Mouse (Mus musculus) midbrain, embryonic 12.5 days (tissue): Measurements from ENCODE around the gene Tnfrsf4. TPM values are rescaled to one million over a fixed set of nuclear protein-coding genes. Genes with fewer than 3 reads are reported as not detected.
A peak's percentile ranks its signal among the peaks of the same experiment; 100 is the strongest.

ENCODE experiments used
- ATAC-seq: fragments of 200-750 bp; cut with Nextera tagmentation; 2 replicates; pipeline ENCODE4 v1.8.0; 2017; ENCODE audit warnings: low read depth, moderate TSS enrichment, moderate library complexity; ENCODE audit not compliant: low FRiP score
- H3K27ac ChIP-seq: fragments of 300-500 bp; sonication (generic); replicated peaks from 2 replicates; pipeline ENCODE4 v1.5.1; 2016; ENCODE audit warnings: mild to moderate bottlenecking
- H3K27me3 ChIP-seq: fragments of 300-500 bp; sonication (generic); 2 replicates; pipeline ENCODE4 v1.6.1; 2016; ENCODE audit warnings: mild to moderate bottlenecking
- H3K36me3 ChIP-seq: fragments of 300-500 bp; sonication (generic); 2 replicates; pipeline ENCODE4 v1.6.1; 2016
- H3K4me1 ChIP-seq: fragments of 300-500 bp; sonication (generic); 2 replicates; pipeline ENCODE4 v1.6.1; 2016
- H3K4me2 ChIP-seq: fragments of 300-500 bp; sonication (generic); replicated peaks from 2 replicates; pipeline ENCODE4 v1.6.1; 2016; ENCODE audit warnings: mild to moderate bottlenecking, moderate library complexity
- H3K4me3 ChIP-seq: fragments of 300-500 bp; sonication (generic); 2 replicates; pipeline ENCODE4 v1.5.1; 2016; ENCODE audit warnings: mild to moderate bottlenecking
- H3K9ac ChIP-seq: fragments of 300-500 bp; sonication (generic); replicated peaks from 2 replicates; pipeline ENCODE4 v1.6.1; 2016; ENCODE audit warnings: mild to moderate bottlenecking, moderate library complexity
- H3K9me3 ChIP-seq: fragments of 300-500 bp; sonication (generic); 2 replicates; pipeline ENCODE4 v1.6.1; 2016; ENCODE audit warnings: mild to moderate bottlenecking
- WGBS: fragments of 180-500 bp; shearing (Covaris S2); methylation state at CpG from one replicate; pipeline ENCODE4 v1.1.7; 2016; 5-methylcytosine and 5-hydroxymethylcytosine counted together
- microRNA counts: library from miRNA; unstranded; fragments of <30 nt; microRNA quantifications from one replicate; lab custom pipeline; 2017
- microRNA-seq: library from miRNA; unstranded; fragments of <30 nt; microRNA quantifications from one replicate; pipeline ENCODE4, GENCODE M21; 2017
- polyA plus RNA-seq: library from polyadenylated mRNA; unstranded; fragments of >200 nt; fragmentation: Nextera tagmentation; extraction: Ambion mirVana; gene quantifications from 2 replicates; pipeline ENCODE4 v1.2.1, GENCODE M21; 2016

The Tnfrsf4 gene
- polyA plus RNA-seq, 1 experiment from 2014 or later: 0.52 TPM

GRCm38 (mm10) chr4:156055173-156055572 is 41.5 kb downstream of the Tnfrsf4 start:
- H3K27ac ChIP-seq: no peak overlapping the region
- H3K4me1 ChIP-seq: no peaks in the 10 kb centered on the region
- no peak overlapping the region for H3K9ac ChIP-seq
- 89% methylated on average over 5 of the region's 5 CpGs for WGBS
- H3K36me3 ChIP-seq: no peaks in the 10 kb centered on the region
- no peaks in the 10 kb centered on the region for H3K27me3 ChIP-seq
- no peaks in the 10 kb centered on the region for H3K9me3 ChIP-seq
- no peak for ATAC-seq
- no peak overlapping the region for H3K4me3 ChIP-seq
- no peak overlapping the region for H3K4me2 ChIP-seq

- no peak overlapping the region for H3K4me3 ChIP-seq
- H3K4me1 ChIP-seq: no peaks in the 10 kb centered on the region
- no peaks in the 10 kb centered on the region for H3K9me3 ChIP-seq
- no peak overlapping the region for H3K4me2 ChIP-seq
- H3K27me3 ChIP-seq: no peaks in the 10 kb centered on the region
- no peak overlapping the region for H3K27ac ChIP-seq
- no peaks in the 10 kb centered on the region for H3K36me3 ChIP-seq
- ATAC-seq: no peak
- no peak overlapping the region for H3K9ac ChIP-seq
- 70% methylated on average over 10 of the region's 10 CpGs for WGBS
These were observed 44.1 kb downstream of the Tnfrsf4 start for GRCm38 (mm10) chr4:156057702-156058101.

- Histone ChIP-seq H3K27ac (no peak overlapping the region), H3K4me3 (no peak overlapping the region), H3K27me3 (no peaks in the 10 kb centered on the region), H3K36me3 (no peaks in the 10 kb centered on the region), H3K9me3 (no peaks in the 10 kb centered on the region), H3K4me1 (peaks cover 3% of the 10 kb centered on the region), H3K9ac (no peak overlapping the region), H3K4me2 (no peak overlapping the region)
- WGBS: 79% methylated on average over 9 of the region's 9 CpGs
- no peak for ATAC-seq
These were observed 45.2 kb downstream of the Tnfrsf4 start for GRCm38 (mm10) chr4:156058826-156059225.

- no peak within 1 kb of the TSS for H3K4me3 ChIP-seq
- H3K4me1 ChIP-seq: peaks cover 8% of the 10 kb centered on the region
- 58% methylated on average over 5 of the region's 5 CpGs for WGBS
- no peaks in the 10 kb centered on the region for H3K36me3 ChIP-seq
- no peaks in the 10 kb centered on the region for H3K9me3 ChIP-seq
- no peaks in the 10 kb centered on the region for H3K27me3 ChIP-seq
- H3K4me2 ChIP-seq: no peak within 1 kb of the TSS
- no peak within 1 kb of the TSS for H3K9ac ChIP-seq
- ATAC-seq: no peak
- H3K27ac ChIP-seq: no peak within 1 kb of the TSS
These were observed 45.6 kb downstream of the Tnfrsf4 start, which contains the start of gene Ttll10 for GRCm38 (mm10) chr4:156059261-156059660. Gene Ttll10, minus strand, starts transcription at chr4:156059414.

- H3K9ac ChIP-seq: no peak overlapping the region
- no peak overlapping the region for H3K27ac ChIP-seq
- H3K4me3 ChIP-seq: no peak overlapping the region
- no peak for ATAC-seq
- no peaks in the 10 kb centered on the region for H3K27me3 ChIP-seq
- H3K4me2 ChIP-seq: no peak overlapping the region
- 37% methylated on average over 10 of the region's 10 CpGs for WGBS
- no peaks in the 10 kb centered on the region for H3K9me3 ChIP-seq
- H3K4me1 ChIP-seq: peaks cover 10% of the 10 kb centered on the region
- H3K36me3 ChIP-seq: no peaks in the 10 kb centered on the region
These were observed 46.1 kb downstream of the Tnfrsf4 start for GRCm38 (mm10) chr4:156059713-156060112.

- no peak overlapping the region for H3K4me3 ChIP-seq
- 4% methylated on average over 4 of the region's 4 CpGs for WGBS
- no peak for ATAC-seq
- no peak overlapping the region for H3K9ac ChIP-seq
- H3K4me2 ChIP-seq: no peak overlapping the region
- peaks cover 10% of the 10 kb centered on the region for H3K4me1 ChIP-seq
- no peaks in the 10 kb centered on the region for H3K9me3 ChIP-seq
- 0 out of 2 replicates have a peak, but pooled peaks cover 3% of the 10 kb centered on the region for H3K27me3 ChIP-seq
- no peaks in the 10 kb centered on the region for H3K36me3 ChIP-seq
- peak overlapping the region; percentile 60 for H3K27ac ChIP-seq
These were observed 50.3 kb downstream of the Tnfrsf4 start for GRCm38 (mm10) chr4:156063861-156064509.

- Histone ChIP-seq H3K4me3 (no peak overlapping the region), H3K36me3 (no peaks in the 10 kb centered on the region), H3K4me2 (no peak overlapping the region), H3K9me3 (no peaks in the 10 kb centered on the region), H3K27me3 (0 out of 2 replicates have a peak, but pooled peaks cover 3% of the 10 kb centered on the region), H3K27ac (no peak overlapping the region), H3K4me1 (peaks cover 10% of the 10 kb centered on the region), H3K9ac (no peak overlapping the region)
- ATAC-seq: no peak
- WGBS: 81% methylated on average over 9 of the region's 9 CpGs
These were observed 50.9 kb downstream of the Tnfrsf4 start for GRCm38 (mm10) chr4:156064510-156064897.

GRCm38 (mm10) chr4:156065156-156065894 is 51.7 kb downstream of the Tnfrsf4 start:
- no peak for ATAC-seq
- H3K9ac ChIP-seq: no peak overlapping the region
- H3K36me3 ChIP-seq: no peaks in the 10 kb centered on the region
- H3K4me3 ChIP-seq: no peak overlapping the region
- H3K27ac ChIP-seq: no peak overlapping the region
- H3K27me3 ChIP-seq: 0 out of 2 replicates have a peak, but pooled peaks cover 3% of the 10 kb centered on the region
- no peaks in the 10 kb centered on the region for H3K9me3 ChIP-seq
- WGBS: 85% methylated on average over 10 of the region's 10 CpGs
- H3K4me1 ChIP-seq: peaks cover 17% of the 10 kb centered on the region
- H3K4me2 ChIP-seq: no peak overlapping the region

MicroRNA genes within 50 kb of the gene (microRNA counts, 519-probe panel; counts per million panel counts)
- microRNA mmu-miR-200a (lab: Ali Mortazavi, UCI) (not detected), microRNA mmu-miR-200b (lab: Ali Mortazavi, UCI) (4,909 counts per million, percentile 40 among the panel's probes with 10 or more counts), microRNA mmu-miR-429 (lab: Ali Mortazavi, UCI) (not detected)

Small RNA genes within 50 kb of the gene (microRNA-seq; reads per million reads assigned to microRNA genes)
- 28.3 reads per million, percentile 38 among the genes with 10 or more reads in this experiment for gene Mir200a
- 107 reads per million, percentile 51 among the genes with 10 or more reads in this experiment for gene Mir200b
- gene Mir429: 373 reads per million, percentile 66 among the genes with 10 or more reads in this experiment

Other genes with a start within 250 kb of the Tnfrsf4 start
- 13.9 and 14.6 TPM in 2 replicates for gene Vwa1, start 239.1 kb upstream of the Tnfrsf4 start, polyA plus RNA-seq
- gene Tmem88b, start 228.0 kb upstream of the Tnfrsf4 start, polyA plus RNA-seq: 0.38 and 0.63 TPM in 2 replicates
- not detected in 2 replicates for gene Ankrd65, start 223.4 kb upstream of the Tnfrsf4 start, polyA plus RNA-seq
- gene Mrpl20, start 211.0 kb upstream of the Tnfrsf4 start, polyA plus RNA-seq: 207 and 220 TPM in 2 replicates
- 206 and 218 TPM in 2 replicates for gene Ccnl2, start 201.4 kb upstream of the Tnfrsf4 start, polyA plus RNA-seq
- 130 and 136 TPM in 2 replicates for gene Aurkaip1, start 182.6 kb upstream of the Tnfrsf4 start, polyA plus RNA-seq
- gene Mxra8, start 174.2 kb upstream of the Tnfrsf4 start, polyA plus RNA-seq: 31.9 and 36.0 TPM in 2 replicates
- gene Dvl1, start 166.4 kb upstream of the Tnfrsf4 start, polyA plus RNA-seq: 8.4 and 9.8 TPM in 2 replicates
- gene Tas1r3, start 150.5 kb upstream of the Tnfrsf4 start, polyA plus RNA-seq: 0.51 and 0.57 TPM in 2 replicates
- 21.7 and 23.5 TPM in 2 replicates for gene Cptp, start 144.4 kb upstream of the Tnfrsf4 start, polyA plus RNA-seq
- 88.3 and 95.4 TPM in 2 replicates for gene Ints11, start 144.3 kb upstream of the Tnfrsf4 start, polyA plus RNA-seq
- gene Pusl1, start 122.1 kb upstream of the Tnfrsf4 start, polyA plus RNA-seq: 47.7 and 51.9 TPM in 2 replicates
- gene Acap3, start 122.0 kb upstream of the Tnfrsf4 start, polyA plus RNA-seq: 54.6 and 61.2 TPM in 2 replicates
- gene Ube2j2, start 70.0 kb upstream of the Tnfrsf4 start, polyA plus RNA-seq: 159 and 161 TPM in 2 replicates
- gene C1qtnf12, start 51.5 kb upstream of the Tnfrsf4 start, polyA plus RNA-seq: 16.0 and 18.1 TPM in 2 replicates
- 19.1 and 23.0 TPM in 2 replicates for gene B3galt6, start 21.2 kb upstream of the Tnfrsf4 start, polyA plus RNA-seq
- gene Sdf4, start 21.0 kb upstream of the Tnfrsf4 start, polyA plus RNA-seq: 120 and 130 TPM in 2 replicates
- 2.2 and 2.4 TPM in 2 replicates for gene Tnfrsf18, start 12.3 kb downstream of the Tnfrsf4 start, polyA plus RNA-seq
- gene Ttll10, start 45.6 kb downstream of the Tnfrsf4 start, polyA plus RNA-seq: not detected in 2 replicates
- gene 9430015G10Rik, start 96.1 kb downstream of the Tnfrsf4 start, polyA plus RNA-seq: 59.8 and 60.0 TPM in 2 replicates
- gene Rnf223, start 116.7 kb downstream of the Tnfrsf4 start, polyA plus RNA-seq: 1.1 and 1.2 TPM in 2 replicates
- 155 and 160 TPM in 2 replicates for gene Agrn, start 183.6 kb downstream of the Tnfrsf4 start, polyA plus RNA-seq
- gene Isg15, start 187.0 kb downstream of the Tnfrsf4 start, polyA plus RNA-seq: 1.3 and 2.0 TPM in 2 replicates
- gene AW011738, start 189.5 kb downstream of the Tnfrsf4 start, polyA plus RNA-seq: 7.6 and 8.1 TPM in 2 replicates
- gene Perm1, start 202.0 kb downstream of the Tnfrsf4 start, polyA plus RNA-seq: 2.0 and 2.1 TPM in 2 replicates
- 29.7 and 31.9 TPM in 2 replicates for gene Plekhn1, start 221.0 kb downstream of the Tnfrsf4 start, polyA plus RNA-seq
- gene Noc2l, start 222.2 kb downstream of the Tnfrsf4 start, polyA plus RNA-seq: 85.2 and 93.7 TPM in 2 replicates
- 5.2 and 5.6 TPM in 2 replicates for gene Samd11, start 241.8 kb downstream of the Tnfrsf4 start, polyA plus RNA-seq